9 mouse cellular contexts compared by ENCODE assay signal in the genomic region with DNA sequence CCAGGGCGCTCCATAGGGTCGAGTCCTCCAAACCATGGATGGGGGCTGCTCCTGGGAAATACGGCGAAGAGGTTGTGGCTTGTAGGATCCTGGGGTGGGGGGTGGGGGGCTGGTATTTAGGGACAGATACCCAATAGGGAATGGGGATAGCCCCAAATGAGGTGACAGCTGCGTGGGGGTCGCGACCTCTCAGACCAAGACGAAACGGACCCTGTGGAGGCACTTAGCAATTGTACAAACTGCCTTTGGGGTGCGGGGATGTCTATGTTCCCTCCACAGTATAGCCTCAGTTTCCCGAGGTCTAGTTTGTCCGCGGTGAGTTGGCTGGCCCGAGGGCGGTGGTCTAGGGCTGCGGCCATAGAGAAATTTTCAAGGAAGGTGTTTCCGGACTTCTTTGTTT. TPM values are rescaled to one million over a fixed set of nuclear protein-coding genes. Genes with fewer than 3 reads are reported as not detected.
DNase-seq lines count a peak whose midpoint lies in the region; ATAC-seq and TF ChIP-seq lines count a peak whose summit lies in the region.
"Had no signal": no experiment of that assay in that cellular context is flagged by ENCODE, and none has a peak within 500 bp of the region (broad histone marks: within the 10 kb centered on the region; RNA-seq: fewer than 3 reads in every experiment).

No protein-coding gene starts in this region.

- no peak for DNase-seq in heart, postnatal 4 days
- no peak for DNase-seq in forebrain, embryonic 11.5 days (ENCODE audit: low spot score)
- DNase-seq in kidney, postnatal 10 days: peak; percentile 11
- no peak for DNase-seq in midbrain, embryonic 14.5 days
- DNase-seq in cerebellum, adult 2 months: no peak
- DNase-seq in cerebellum, adult 8-10 months: no peak
- DNase-seq: thymus, postnatal 14 days had no signal

- peak overlapping the region; percentile 96 for H3K4me2 ChIP-seq in heart, embryonic 15.5 days
- peak overlapping the region; percentile 75 for H3K4me2 ChIP-seq in forebrain, embryonic 11.5 days (ENCODE audit: low read depth, low read length, severe bottlenecking)
- H3K4me2 ChIP-seq in midbrain, embryonic 14.5 days (ENCODE audit: low read length): peak overlapping the region; percentile 81

- H3K36me3 ChIP-seq in heart, embryonic 15.5 days: no peaks in the 10 kb centered on the region
- H3K36me3 ChIP-seq in forebrain, embryonic 11.5 days (ENCODE audit: control insufficient read depth, insufficient read depth, low read length): no peaks in the 10 kb centered on the region
- no peaks in the 10 kb centered on the region for H3K36me3 ChIP-seq in midbrain, embryonic 14.5 days (ENCODE audit: control insufficient read depth, insufficient read depth, low read length)

- no peak overlapping the region for H3K27ac ChIP-seq in heart, embryonic 15.5 days
- H3K27ac ChIP-seq in forebrain, embryonic 11.5 days (ENCODE audit: low read depth, low read length): peak overlapping the region; percentile 39; the same call in 1 of the 2 replicates
- 0 out of 2 replicates have a peak overlapping the region, but pooled peaks have one; percentile 45 for H3K27ac ChIP-seq in midbrain, embryonic 14.5 days (replicated peaks; ENCODE audit: low read depth, low read length)
- no peak overlapping the region for H3K27ac ChIP-seq in cerebellum, adult 2 months (ENCODE audit: insufficient read depth, low read length)

- ATAC-seq in heart, embryonic 15.5 days (replicated peaks; ENCODE audit: insufficient number of reproducible peaks, insufficient read depth, low FRiP score, low read depth): no peak
- no peak for ATAC-seq in forebrain, embryonic 11.5 days (replicated peaks; ENCODE audit: low FRiP score)
- no peak for ATAC-seq in midbrain, embryonic 14.5 days (ENCODE audit: low FRiP score, low TSS enrichment)
- ATAC-seq in activated CD4-positive, CD25-positive, alpha-beta regulatory T cell, adult 4 months: no peak

- H3K4me3 ChIP-seq in heart, embryonic 15.5 days: peak overlapping the region; percentile 63
- H3K4me3 ChIP-seq in forebrain, embryonic 11.5 days (ENCODE audit: low read depth, low read length): peak overlapping the region; percentile 91; the same call in 1 of the 2 replicates
- H3K4me3 ChIP-seq in midbrain, embryonic 14.5 days (replicated peaks; ENCODE audit: low read depth, low read length): peak overlapping the region; percentile 55; the same call in 1 of the 2 replicates
- no peak overlapping the region for H3K4me3 ChIP-seq in cerebellum, adult 2 months (replicated peaks; ENCODE audit: insufficient read depth, low read depth, low read length)

- H3K9me3 ChIP-seq in heart, embryonic 15.5 days (replicated peaks): no peaks in the 10 kb centered on the region
- no peaks in the 10 kb centered on the region for H3K9me3 ChIP-seq in forebrain, embryonic 11.5 days (ENCODE audit: control insufficient read depth, low read length)
- H3K9me3 ChIP-seq in midbrain, embryonic 14.5 days (ENCODE audit: control insufficient read depth, low read length): no peaks in the 10 kb centered on the region

- peaks cover 53% of the 10 kb centered on the region for H3K4me1 ChIP-seq in heart, embryonic 15.5 days (replicated peaks)
- H3K4me1 ChIP-seq in forebrain, embryonic 11.5 days (replicated peaks; ENCODE audit: control insufficient read depth, insufficient read depth, low read length): peaks cover 12% of the 10 kb centered on the region
- peaks cover 26% of the 10 kb centered on the region for H3K4me1 ChIP-seq in midbrain, embryonic 14.5 days (ENCODE audit: control insufficient read depth, insufficient read depth, low read length)
- H3K4me1 ChIP-seq in cerebellum, adult 2 months (ENCODE audit: control insufficient read depth, insufficient read depth, low read length): no peaks in the 10 kb centered on the region

- WGBS in heart, embryonic 15.5 days: 6% methylated on average over 17 of the region's 17 CpGs
- under 1% methylated on average over 17 of the region's 17 CpGs for whole genome bisulfite sequencing in forebrain, embryonic 11.5 days
- WGBS in midbrain, embryonic 14.5 days: 4% methylated on average over 17 of the region's 17 CpGs
- WGBS in cerebellum, adult 2 months: 9% methylated on average over 17 of the region's 17 CpGs

- peaks cover 87% of the 10 kb centered on the region for H3K27me3 ChIP-seq in heart, embryonic 15.5 days
- H3K27me3 ChIP-seq in forebrain, embryonic 11.5 days (ENCODE audit: control insufficient read depth, insufficient read depth, low read length): peaks cover 22% of the 10 kb centered on the region
- H3K27me3 ChIP-seq in midbrain, embryonic 14.5 days (ENCODE audit: control insufficient read depth, insufficient read depth, low read length): peaks cover 49% of the 10 kb centered on the region
- peaks cover 8% of the 10 kb centered on the region; the same call in 1 of the 2 replicates for H3K27me3 ChIP-seq in cerebellum, adult 2 months (ENCODE audit: control insufficient read depth, insufficient read depth, low read length)

- no peak for TF ChIP-seq POLR2A in cerebellum, adult 2 months (IDR thresholded peaks at IDR 0.05; ENCODE audit: borderline replicate concordance, insufficient read depth, low read length)

- H3K9ac ChIP-seq in heart, embryonic 15.5 days: no peak overlapping the region
- peak overlapping the region; percentile 100 for H3K9ac ChIP-seq in forebrain, embryonic 11.5 days (ENCODE audit: low read length)
- H3K9ac ChIP-seq in midbrain, embryonic 14.5 days (replicated peaks; ENCODE audit: low read length): no peak overlapping the region

- TF ChIP-seq CTCF in cerebellum, adult 2 months (IDR thresholded peaks at IDR 0.05; ENCODE audit: borderline replicate concordance, insufficient read depth, low read depth, low read length): no peak

RNA-seq across cellular contexts. Expression of gene Sall1, which starts 1.8 kb away (rescaled TPM):
- 2.5 and 3.6 TPM in 2 replicates for polyA plus RNA-seq in heart, embryonic 15.5 days (2015; fragmentation: Nextera tagmentation; extraction: Ambion mirVana)
- total RNA-seq in heart, postnatal 4 days (2021): 1 to 10 TPM; 5.0 to 6.3 TPM
- 27.8 and 32.9 TPM in 2 replicates for polyA plus RNA-seq in forebrain, embryonic 11.5 days (2014; fragmentation: Nextera tagmentation; extraction: Ambion mirVana)
- polyA plus RNA-seq in midbrain, embryonic 14.5 days (2014; fragmentation: Nextera tagmentation; extraction: Ambion mirVana): 7.7 and 9.2 TPM in 2 replicates
- polyA plus RNA-seq in activated CD4-positive, CD25-positive, alpha-beta regulatory T cell, adult 4 months (2017; shearing (Covaris generic)): not detected
- 6.5 and 8.2 TPM in 2 replicates for polyA plus RNA-seq in cerebellum, adult 2 months (2012; rRNA removed)

Comparison
In these comparisons a context has a peak if more than half of its experiments do, and no peak if none do; other contexts are left out.
1. H3K27ac ChIP-seq: peak in forebrain, embryonic 11.5 days (single experiment) and midbrain, embryonic 14.5 days (single experiment); none in heart, embryonic 15.5 days (single experiment) and cerebellum, adult 2 months (single experiment).
2. Peak in every context shown above with its lines, with median percentiles within 50 percentile points of each other: H3K4me2 ChIP-seq.